Mouse (Mus musculus) heart, embryonic 16.5 days (tissue): ENCODE data around the gene Mrpl55. TPM values are rescaled to one million over a fixed set of nuclear protein-coding genes. Genes with fewer than 3 reads are reported as not detected.

Source experiments
- ATAC-seq: fragments of 200-750 bp; cut with Nextera tagmentation; replicated peaks from 2 replicates; pipeline ENCODE4 v1.8.0; 2017; ENCODE audit warnings: moderate number of reproducible peaks; ENCODE audit not compliant: insufficient read depth, low FRiP score; ENCODE audit errors: extremely low read depth
- H3K27ac ChIP-seq: fragments of 300-500 bp; sonication (generic); 2 replicates; pipeline ENCODE4 v1.5.1; 2014; ENCODE audit warnings: mild to moderate bottlenecking, low read length, control low read depth, moderate library complexity
- H3K27me3 ChIP-seq: fragments of 300-500 bp; sonication (generic); 2 replicates; pipeline ENCODE4 v1.6.1; 2014; ENCODE audit warnings: low read length, mixed read lengths; ENCODE audit not compliant: control insufficient read depth, insufficient read depth
- H3K36me3 ChIP-seq: fragments of 300-500 bp; sonication (generic); 2 replicates; pipeline ENCODE4 v1.6.1; 2014; ENCODE audit not compliant: control insufficient read depth, insufficient read depth
- H3K4me1 ChIP-seq: fragments of 300-500 bp; sonication (generic); 2 replicates; pipeline ENCODE4 v1.6.1; 2014; ENCODE audit warnings: low read length, mixed read lengths; ENCODE audit not compliant: control insufficient read depth, insufficient read depth
- H3K4me2 ChIP-seq: fragments of 300-500 bp; sonication (generic); 2 replicates; pipeline ENCODE4 v1.6.1; 2014; ENCODE audit warnings: low read depth, mild to moderate bottlenecking, control low read depth, low read length
- H3K4me3 ChIP-seq: fragments of 300-500 bp; sonication (generic); 2 replicates; pipeline ENCODE4 v1.5.1; 2014; ENCODE audit warnings: mild to moderate bottlenecking, control low read depth, low read length
- H3K9ac ChIP-seq: fragments of 300-500 bp; sonication (generic); 2 replicates; pipeline ENCODE4 v1.6.1; 2014; ENCODE audit warnings: low read length, control low read depth
- H3K9me3 ChIP-seq: fragments of 300-500 bp; sonication (generic); replicated peaks from 2 replicates; pipeline ENCODE4 v1.6.1; 2016; ENCODE audit warnings: low read length; ENCODE audit not compliant: control insufficient read depth
- WGBS: fragments of 180-500 bp; shearing (Covaris S2); extraction: QIAGEN DNeasy Blood & Tissue Kit; methylation state at CpG from one replicate; pipeline ENCODE4 v1.1.7; 2014; 5-methylcytosine and 5-hydroxymethylcytosine counted together
- polyA plus RNA-seq: library from polyadenylated mRNA; unstranded; fragments of >200 nt; fragmentation: Nextera tagmentation; extraction: Ambion mirVana; gene quantifications from 2 replicates; pipeline ENCODE4 v1.2.1, GENCODE M21; 2015

Gene Mrpl55
- polyA plus RNA-seq, 1 experiment from 2014 or later, result 115 TPM

- Histone ChIP-seq H3K4me2 (no peak overlapping the region), H3K9ac (no peak overlapping the region), H3K27ac (no peak overlapping the region), H3K4me3 (no peak overlapping the region), H3K9me3 (no peaks in the 10 kb centered on the region), H3K27me3 (no peaks in the 10 kb centered on the region), H3K36me3 (peaks cover 14% of the 10 kb centered on the region), H3K4me1 (peaks cover 13% of the 10 kb centered on the region)
- 88% methylated on average over 5 of the region's 5 CpGs for WGBS
- ATAC-seq, result no peak
These were observed 16.8 kb upstream of the Mrpl55 start for GRCm38 (mm10) chr11:59185490-59185889.

GRCm38 (mm10) chr11:59187706-59188105 lies 14.6 kb upstream of the Mrpl55 start:
- Histone ChIP-seq H3K9ac (no peak overlapping the region), H3K4me2 (no peak overlapping the region), H3K27ac (no peak overlapping the region), H3K9me3 (no peaks in the 10 kb centered on the region), H3K4me1 (peaks cover 18% of the 10 kb centered on the region), H3K36me3 (peaks cover 14% of the 10 kb centered on the region), H3K4me3 (no peak overlapping the region), H3K27me3 (no peaks in the 10 kb centered on the region)
- WGBS, result 75% methylated on average over 6 of the region's 6 CpGs
- ATAC-seq, result no peak

DNA sequence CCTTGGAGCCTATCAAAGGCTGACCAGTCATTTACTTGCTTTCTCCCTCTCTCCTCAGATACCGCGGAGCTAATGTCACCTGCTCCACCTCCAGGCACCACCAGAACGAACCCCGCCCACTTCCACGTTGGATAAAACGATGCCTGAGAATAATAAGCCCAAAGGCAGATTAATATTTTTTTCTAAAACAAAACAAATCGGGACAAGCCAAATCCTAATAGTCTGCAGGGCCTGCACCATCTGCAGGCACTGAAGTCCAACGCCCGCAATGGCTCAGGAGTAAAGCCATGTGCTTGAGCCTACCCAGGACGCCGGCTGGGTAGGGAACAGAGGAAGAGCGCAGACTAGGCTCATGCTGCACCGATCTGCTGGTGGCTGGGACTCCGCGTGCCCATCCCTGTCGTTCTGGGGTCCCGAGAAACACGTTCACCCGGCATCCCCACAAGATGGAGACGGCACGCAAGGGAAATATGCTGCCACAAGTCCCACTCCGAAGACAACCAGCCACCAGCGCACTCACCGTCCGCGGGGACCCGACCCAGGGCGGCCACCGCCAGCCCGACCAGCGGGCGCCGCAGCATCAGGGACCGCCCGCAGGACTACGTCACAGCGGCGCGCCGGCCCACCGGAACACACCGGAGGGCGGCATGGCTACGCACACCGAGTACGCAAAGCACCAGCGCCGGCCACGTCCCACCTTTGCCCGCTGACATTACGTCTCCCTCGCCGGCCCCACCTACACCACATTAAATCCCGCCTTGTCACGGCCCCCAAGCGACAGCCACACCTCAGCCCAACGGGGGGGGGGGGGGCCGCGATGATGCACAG lies 10.8 kb upstream of the Mrpl55 start:
- Histone ChIP-seq H3K27ac (peak overlapping the region; percentile 91), H3K9ac (peak overlapping the region; percentile 71), H3K4me1 (peaks cover 6% of the 10 kb centered on the region), H3K4me2 (peak overlapping the region; percentile 72), H3K9me3 (no peaks in the 10 kb centered on the region), H3K27me3 (no peaks in the 10 kb centered on the region), H3K4me3 (peak overlapping the region; percentile 70), H3K36me3 (no peaks in the 10 kb centered on the region)
- under 1% methylated on average over 57 of the region's 59 CpGs for WGBS
- peak; percentile 96 for ATAC-seq

- no peaks in the 10 kb centered on the region for H3K27me3 ChIP-seq
- H3K9me3 ChIP-seq, result no peaks in the 10 kb centered on the region
- H3K4me2 ChIP-seq, result peak within 1 kb of the TSS; percentile 72
- 4% methylated on average over 16 of the region's 16 CpGs for WGBS
- no peaks in the 10 kb centered on the region for H3K36me3 ChIP-seq
- peak within 1 kb of the TSS; percentile 91 for H3K27ac ChIP-seq
- 0 out of 2 replicates have a peak, but pooled peaks have one; percentile 2 for ATAC-seq
- peaks cover 6% of the 10 kb centered on the region for H3K4me1 ChIP-seq
- H3K9ac ChIP-seq, result peak within 1 kb of the TSS; percentile 71
- peak within 1 kb of the TSS; percentile 70 for H3K4me3 ChIP-seq
These were observed 10.3 kb upstream of the Mrpl55 start, which contains the start of gene Guk1 for GRCm38 (mm10) chr11:59192059-59192386. Guk1 (minus strand) TSS chr11:59192212.

- H3K9me3 ChIP-seq, result no peaks in the 10 kb centered on the region
- H3K9ac ChIP-seq, result no peak overlapping the region
- no peaks in the 10 kb centered on the region for H3K27me3 ChIP-seq
- no peak overlapping the region for H3K4me2 ChIP-seq
- H3K4me3 ChIP-seq, result no peak overlapping the region
- H3K36me3 ChIP-seq, result peaks cover 5% of the 10 kb centered on the region
- no peak for ATAC-seq
- no peak overlapping the region for H3K27ac ChIP-seq
- peaks cover 4% of the 10 kb centered on the region for H3K4me1 ChIP-seq
These were observed 6.1 kb upstream of the Mrpl55 start for GRCm38 (mm10) chr11:59196230-59196629.

- H3K4me2 ChIP-seq, result peak overlapping the region; percentile 96
- no peak for ATAC-seq
These were observed 877 bp upstream of the Mrpl55 start for GRCm38 (mm10) chr11:59201216-59202002.

GRCm38 (mm10) chr11:59208153-59208831 lies 6.0 kb downstream of the Mrpl55 start, which contains the start of gene 2310033P09Rik:
2310033P09Rik (plus strand) TSS chr11:59208321.
- H3K27me3 ChIP-seq, result no peaks in the 10 kb centered on the region
- H3K9me3 ChIP-seq, result no peaks in the 10 kb centered on the region
- H3K9ac ChIP-seq, result peak within 1 kb of the TSS; percentile 88
- ATAC-seq, result peak; percentile 87
- H3K4me3 ChIP-seq, result peak within 1 kb of the TSS; percentile 77
- H3K27ac ChIP-seq, result peak within 1 kb of the TSS; percentile 90
- WGBS, result under 1% methylated on average over 67 of the region's 67 CpGs
- peaks cover 16% of the 10 kb centered on the region for H3K4me1 ChIP-seq
- H3K4me2 ChIP-seq, result peak within 1 kb of the TSS; percentile 73
- peaks cover 43% of the 10 kb centered on the region for H3K36me3 ChIP-seq

More at GRCm38 (mm10) chr11:59201216-59202002, 877 bp upstream of the Mrpl55 start:
- Histone ChIP-seq H3K36me3 (peaks cover 19% of the 10 kb centered on the region), H3K4me1 (peaks cover 11% of the 10 kb centered on the region), H3K9me3 (no peaks in the 10 kb centered on the region), H3K27me3 (no peaks in the 10 kb centered on the region), H3K27ac (peak overlapping the region; percentile 80), H3K4me3 (peak overlapping the region; percentile 85), H3K9ac (peak overlapping the region; percentile 92)
- whole genome bisulfite sequencing, result 26% methylated on average over 16 of the region's 16 CpGs

DNA sequence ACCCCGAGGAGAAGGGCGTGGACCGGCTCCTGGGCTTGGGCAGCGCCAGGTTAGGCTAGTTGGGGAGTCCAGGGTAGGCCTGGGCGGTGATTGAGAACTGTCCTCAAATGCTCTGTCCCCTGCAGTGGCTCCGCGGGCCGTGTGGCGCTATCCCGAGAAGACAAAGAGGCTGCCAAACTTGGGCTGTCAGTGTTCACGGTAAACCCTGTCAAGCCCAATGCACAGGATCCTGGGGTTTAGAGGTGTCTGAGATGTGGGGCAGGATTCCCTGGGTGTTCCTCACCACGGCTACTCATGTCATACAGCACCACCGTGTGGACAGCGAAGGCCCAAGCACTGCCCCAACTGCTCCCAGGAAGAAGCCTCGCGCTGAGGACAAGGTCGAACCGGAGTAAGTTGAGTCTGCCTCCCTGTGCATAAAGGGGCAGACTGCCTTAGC lies 6.7 kb downstream of the Mrpl55 start:
- Histone ChIP-seq H3K9ac (peak overlapping the region; percentile 88), H3K27me3 (no peaks in the 10 kb centered on the region), H3K27ac (peak overlapping the region; percentile 90), H3K4me1 (peaks cover 21% of the 10 kb centered on the region), H3K4me3 (peak overlapping the region; percentile 77), H3K4me2 (peak overlapping the region; percentile 73), H3K36me3 (peaks cover 43% of the 10 kb centered on the region), H3K9me3 (no peaks in the 10 kb centered on the region)
- WGBS, result 9% methylated on average over 18 of the region's 18 CpGs
- peak; percentile 49 for ATAC-seq
